Mouse (Mus musculus) thymus, postnatal 25 days (tissue): ENCODE measurements at regions not wholly inside any gene's neighbourhood (a gene's known extent, or its start where the extent isn't known, plus 50 kb on each side); places are given as distances from the start of the nearest gene placed in this dataset.

Experiments
- DNase-seq: peaks from one replicate; pipeline ENCODE4 v3.0.0; 2022

GRCm38 (mm10) chr13:112136850-112137249 lies 151.4 kb upstream of the Ankrd55 start:
- no peak for DNase-seq

- no peak for DNase-seq
Measured at GRCm38 (mm10) chr13:112140871-112141270, 147.4 kb upstream of the Ankrd55 start.

- DNase-seq: no peak
Measured at GRCm38 (mm10) chr13:112144393-112145348, 143.6 kb upstream of the Ankrd55 start.

- DNase-seq: no peak
Measured at GRCm38 (mm10) chr13:112152614-112153550, 135.4 kb upstream of the Ankrd55 start.

- DNase-seq: peak; percentile 5
Measured at GRCm38 (mm10) chr13:112153681-112154127, 134.5 kb upstream of the Ankrd55 start.

GRCm38 (mm10) chr13:112159430-112160172 lies 128.7 kb upstream of the Ankrd55 start:
- DNase-seq: no peak

- DNase-seq: no peak
Measured at GRCm38 (mm10) chr13:112160173-112160641, 128.0 kb upstream of the Ankrd55 start.

- DNase-seq: no peak
Measured at GRCm38 (mm10) chr13:112160726-112161125, 127.5 kb upstream of the Ankrd55 start.

GRCm38 (mm10) chr13:112161886-112162285 lies 126.4 kb upstream of the Ankrd55 start:
- no peak for DNase-seq

GRCm38 (mm10) chr13:112165921-112166320 lies 122.3 kb upstream of the Ankrd55 start:
- DNase-seq: no peak

- DNase-seq: no peak
Measured at GRCm38 (mm10) chr13:112166338-112166802, 121.9 kb upstream of the Ankrd55 start.

GRCm38 (mm10) chr13:112168468-112168867 lies 119.8 kb upstream of the Ankrd55 start:
- no peak for DNase-seq

GRCm38 (mm10) chr13:112170872-112171271 lies 117.4 kb upstream of the Ankrd55 start:
- no peak for DNase-seq

GRCm38 (mm10) chr13:112171940-112172715 lies 116.1 kb upstream of the Ankrd55 start:
- DNase-seq: no peak

- DNase-seq: no peak
Measured at GRCm38 (mm10) chr13:112173973-112174372, 114.3 kb upstream of the Ankrd55 start.

GRCm38 (mm10) chr13:112178031-112178430 lies 110.2 kb upstream of the Ankrd55 start:
- DNase-seq: no peak

GRCm38 (mm10) chr13:112183996-112184395 lies 104.3 kb upstream of the Ankrd55 start:
- no peak for DNase-seq

GRCm38 (mm10) chr13:112185116-112185515 lies 103.1 kb upstream of the Ankrd55 start:
- DNase-seq: no peak

- DNase-seq: no peak
Measured at GRCm38 (mm10) chr13:112187226-112187625, 101.0 kb upstream of the Ankrd55 start.

GRCm38 (mm10) chr13:112188313-112188712 lies 99.9 kb upstream of the Ankrd55 start:
- no peak for DNase-seq

GRCm38 (mm10) chr13:112188741-112189476 lies 99.3 kb upstream of the Ankrd55 start:
- no peak for DNase-seq
